ENCODE assay signal across 8 mouse cellular contexts in the genomic region with DNA sequence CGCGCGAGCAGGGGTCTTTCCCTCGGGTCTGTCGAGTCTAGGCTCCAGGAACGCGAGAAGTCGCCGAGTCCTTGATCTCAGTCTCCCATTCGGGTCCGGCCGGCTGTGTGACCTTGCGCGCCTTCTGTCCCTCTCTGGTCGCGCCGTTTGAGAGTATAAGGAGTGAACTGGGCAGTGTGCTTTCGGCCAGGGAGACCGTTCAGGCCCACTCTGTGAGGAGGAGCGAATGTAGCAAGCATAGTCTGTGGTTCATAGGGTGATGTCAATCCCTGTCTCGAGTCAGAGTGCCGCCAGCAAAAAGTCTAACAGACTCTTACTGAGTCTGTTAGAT. TPM values are rescaled to one million over a fixed set of nuclear protein-coding genes. Genes with fewer than 3 reads are reported as not detected.
DNase-seq lines count a peak whose midpoint lies in the region; ATAC-seq and TF ChIP-seq lines count a peak whose summit lies in the region.

No protein-coding gene starts in this region.

- H3K4me2 ChIP-seq in heart, embryonic 14.5 days (ENCODE audit: low read length): peak overlapping the region; percentile 93

- peaks cover 5 to 17% of the 10 kb centered on the region in 2 experiments; a peak in 3 of 4 replicates for H3K4me1 ChIP-seq in heart, embryonic 14.5 days (ENCODE audit: control insufficient read depth in 2 of 2, insufficient read depth in 2 of 2, low read length in 2 of 2)
- peaks cover 45% of the 10 kb centered on the region for H3K4me1 ChIP-seq in G1E (ENCODE audit: insufficient read depth, low read depth, low read length)

- no peak for DNase-seq in heart, adult 9 months (ENCODE audit: low spot score in 2 of 2)
- no peak for DNase-seq in G1E (ENCODE audit: low spot score)
- DNase-seq in adrenal gland, postnatal 4 days (ENCODE audit: low spot score in 2 of 2): no peak
- DNase-seq in embryo, embryonic 10 days (ENCODE audit: low spot score): no peak
- no peak for DNase-seq in thymus, postnatal 0 days (ENCODE audit: low spot score)

- peak overlapping the region; percentile 84 to 90 for H3K27ac ChIP-seq in heart, embryonic 14.5 days (replicated peaks in 1 of 2; ENCODE audit: control insufficient read depth in 1 of 2, insufficient read depth in 1 of 2, low read depth in 2 of 2, low read length in 2 of 2)

- peaks cover 17% of the 10 kb centered on the region for H3K36me3 ChIP-seq in heart, embryonic 14.5 days (ENCODE audit: control insufficient read depth, insufficient read depth, low read length)
- H3K36me3 ChIP-seq in G1E (replicated peaks): peaks cover 32% of the 10 kb centered on the region

- peak overlapping the region; percentile 90 to 94 for H3K4me3 ChIP-seq in heart, embryonic 14.5 days (ENCODE audit: control insufficient read depth in 1 of 2, insufficient read depth in 1 of 2, low read depth in 1 of 2, low read length in 2 of 2)
- H3K4me3 ChIP-seq in G1E (ENCODE audit: low read depth, low read length): peak overlapping the region; percentile 94

- H3K9ac ChIP-seq in heart, embryonic 14.5 days (ENCODE audit: low read length): peak overlapping the region; percentile 93

- no peak for ATAC-seq in heart, embryonic 14.5 days (ENCODE audit: insufficient number of reproducible peaks, insufficient read depth, low FRiP score, low read depth)
- ATAC-seq in G1E (ENCODE audit: extremely low read depth, insufficient number of reproducible peaks, low FRiP score, poor library complexity, severe bottlenecking): no peak
- ATAC-seq in granulocyte monocyte progenitor cell, adult 5-6 weeks (replicated peaks; ENCODE audit: poor library complexity, severe bottlenecking): 0 out of 2 replicates have a peak, but pooled peaks have one; percentile 1
- peak; percentile 12; the same call in 1 of the 2 replicates for ATAC-seq in megakaryocyte progenitor cell, adult 5-6 weeks (replicated peaks; ENCODE audit: poor library complexity)

- no peaks in the 10 kb centered on the region for H3K27me3 ChIP-seq in heart, embryonic 14.5 days (ENCODE audit: control insufficient read depth, insufficient read depth, low read length)
- no peaks in the 10 kb centered on the region for H3K27me3 ChIP-seq in G1E (ENCODE audit: insufficient read depth, low read length)

- TF ChIP-seq CTCF in G1E (IDR thresholded peaks at IDR 0.05; ENCODE audit: low read depth, low read length): no peak

- 0% methylated on average over 22 of the region's 22 CpGs for WGBS in heart, embryonic 14.5 days

- no peaks in the 10 kb centered on the region for H3K9me3 ChIP-seq in heart, embryonic 14.5 days (ENCODE audit: control insufficient read depth, low read length)
- no peaks in the 10 kb centered on the region for H3K9me3 ChIP-seq in G1E (replicated peaks)

RNA-seq across cellular contexts. Expression of gene Mrps5, which starts 0.5 kb away (rescaled TPM):
- 122 and 132 TPM in 2 replicates for polyA plus RNA-seq in heart, embryonic 14.5 days (2014; fragmentation: Nextera tagmentation; extraction: Ambion mirVana)
- 52.3 and 55.8 TPM in 2 replicates for total RNA-seq in G1E (2014; fragmentation: Nextera tagmentation)
- 82.4 and 95.1 TPM in 2 replicates for total RNA-seq in G1E (2017)
- 187 and 194 TPM in 2 replicates for polyA plus RNA-seq in G1E (2012)
- 45.4 and 54.2 TPM in 2 replicates for total RNA-seq in granulocyte monocyte progenitor cell, adult 5-6 weeks (2014; fragmentation: Nextera tagmentation)
- total RNA-seq in granulocyte monocyte progenitor cell, adult 5-6 weeks (2017): 137 and 187 TPM in 2 replicates
- 29.1 and 37.2 TPM in 2 replicates for total RNA-seq in megakaryocyte progenitor cell, adult 5-6 weeks (2015)
- total RNA-seq in megakaryocyte progenitor cell, adult 5-6 weeks (2017): 121 and 187 TPM in 2 replicates
- 100 to 1,000 TPM; 126 to 141 TPM for total RNA-seq in adrenal gland, postnatal 4 days (2021)
- 152 and 158 TPM in 2 replicates for polyA plus RNA-seq in thymus, postnatal 0 days (2015; fragmentation: Nextera tagmentation; extraction: Ambion mirVana)

RNA-seq across cellular contexts. Expression of gene Zfp661, which starts 0.6 kb away (rescaled TPM):
- polyA plus RNA-seq in heart, embryonic 14.5 days (2014; fragmentation: Nextera tagmentation; extraction: Ambion mirVana): 1.8 and 2.4 TPM in 2 replicates
- total RNA-seq in G1E (2014; fragmentation: Nextera tagmentation) (5.1 and 6.5 TPM in 2 replicates), G1E (2017) (6.3 and 7.1 TPM in 2 replicates)
- polyA plus RNA-seq in G1E (2012): 0.22 and 0.24 TPM in 2 replicates
- 4.0 and 5.8 TPM in 2 replicates for total RNA-seq in granulocyte monocyte progenitor cell, adult 5-6 weeks (2014; fragmentation: Nextera tagmentation)
- total RNA-seq in granulocyte monocyte progenitor cell, adult 5-6 weeks (2017): 4.4 and 5.2 TPM in 2 replicates
- 2.8 and 4.7 TPM in 2 replicates for total RNA-seq in megakaryocyte progenitor cell, adult 5-6 weeks (2015)
- total RNA-seq in megakaryocyte progenitor cell, adult 5-6 weeks (2017): 2.6 and 4.9 TPM in 2 replicates
- 1 to 10 TPM; 4.8 to 4.9 TPM for total RNA-seq in adrenal gland, postnatal 4 days (2021)
- 1.7 and 2.3 TPM in 2 replicates for polyA plus RNA-seq in thymus, postnatal 0 days (2015; fragmentation: Nextera tagmentation; extraction: Ambion mirVana)

RNA-seq across cellular contexts. Expression of gene Prom2, which starts 46.2 kb away (rescaled TPM):
- not detected in 2 replicates for polyA plus RNA-seq in heart, embryonic 14.5 days (2014; fragmentation: Nextera tagmentation; extraction: Ambion mirVana)
- not detected in 2 replicates for total RNA-seq in G1E (2014; fragmentation: Nextera tagmentation)
- 0.06 and 0.11 TPM in 2 replicates for total RNA-seq in G1E (2017)
- polyA plus RNA-seq in G1E (2012): not detected in 2 replicates
- not detected in 2 replicates for total RNA-seq in granulocyte monocyte progenitor cell, adult 5-6 weeks (2014; fragmentation: Nextera tagmentation)
- not detected in 2 replicates for total RNA-seq in granulocyte monocyte progenitor cell, adult 5-6 weeks (2017)
- total RNA-seq in megakaryocyte progenitor cell, adult 5-6 weeks (2015): not detected in 2 replicates
- not detected in 2 replicates for total RNA-seq in megakaryocyte progenitor cell, adult 5-6 weeks (2017)
- total RNA-seq in adrenal gland, postnatal 4 days (2021): under 1 TPM; 0.34 to 0.81 TPM
- polyA plus RNA-seq in thymus, postnatal 0 days (2015; fragmentation: Nextera tagmentation; extraction: Ambion mirVana): 0.36 and 0.81 TPM in 2 replicates

Comparison
In these comparisons a context has a peak if more than half of its experiments do, and no peak if none do; other contexts are left out.
1. ATAC-seq: peak in granulocyte monocyte progenitor cell, adult 5-6 weeks (single experiment) and megakaryocyte progenitor cell, adult 5-6 weeks (single experiment); none in heart, embryonic 14.5 days (single experiment) and G1E (single experiment).